Mouse (Mus musculus) MEL (cell line): ENCODE measurements around the gene Dop1a.

ENCODE experiments used
- CHD2 ChIP-seq: IDR thresholded peaks from 2 replicates; pipeline ENCODE4 v1.6.1; 2011; ENCODE audit warnings: low read length, improper control_type of control experiment
- CTCF ChIP-seq, 3 experiments: IDR thresholded peaks in 2 of 3; conservative IDR thresholded peaks in 1 of 3; 2 replicates each; pipeline ENCODE4 v1.5.1; 2011 to 2012; ENCODE audit warnings: low read length in 3 of 3, low read depth in 2 of 3, mild to moderate bottlenecking in 2 of 3, improper control_type of control experiment in 1 of 3, inconsistent platforms in 1 of 3, mixed read lengths in 1 of 3, moderate library complexity in 1 of 3; ENCODE audit not compliant: control insufficient read depth in 1 of 3, insufficient read depth in 1 of 3, poor library complexity in 1 of 3, severe bottlenecking in 1 of 3
- HCFC1 ChIP-seq: IDR thresholded peaks from 2 replicates; pipeline ENCODE4 v1.6.1; 2012; ENCODE audit warnings: low read depth, mild to moderate bottlenecking, inconsistent platforms, low read length, improper control_type of control experiment, moderate library complexity
- MAFK ChIP-seq: IDR thresholded peaks from 2 replicates; pipeline ENCODE4 v1.6.1; 2011; ENCODE audit warnings: low read depth, mild to moderate bottlenecking, low read length, improper control_type of control experiment, borderline replicate concordance
- MYB ChIP-seq: IDR thresholded peaks from 2 replicates; pipeline ENCODE4 v1.6.1; 2011; ENCODE audit warnings: mild to moderate bottlenecking, low read depth, low read length, improper control_type of control experiment
- POLR2AphosphoS2 ChIP-seq: IDR thresholded peaks from 2 replicates; pipeline ENCODE4 v1.6.1; 2011; ENCODE audit warnings: low read length, improper control_type of control experiment
- POLR2AphosphoS5 ChIP-seq: IDR thresholded peaks from 2 replicates; pipeline ENCODE4 v1.6.1; 2012; ENCODE audit warnings: low read depth, borderline replicate concordance, mild to moderate bottlenecking, inconsistent platforms, low read length, moderate library complexity, mixed read lengths
- RCOR1 ChIP-seq: IDR thresholded peaks from 2 replicates; pipeline ENCODE4 v1.6.1; 2012; ENCODE audit warnings: low read depth, mild to moderate bottlenecking, inconsistent platforms, low read length, improper control_type of control experiment
- SIN3A ChIP-seq: IDR thresholded peaks from 2 replicates; pipeline ENCODE4 v1.6.1; 2012; ENCODE audit warnings: low read length, improper control_type of control experiment, inconsistent platforms
- ZC3H11A ChIP-seq: IDR thresholded peaks from 2 replicates; pipeline ENCODE4 v1.6.1; 2012; ENCODE audit warnings: low read depth, mild to moderate bottlenecking, inconsistent platforms, low read length, improper control_type of control experiment
- ZMIZ1 ChIP-seq: IDR thresholded peaks from 2 replicates; pipeline ENCODE4 v1.6.1; 2012; ENCODE audit warnings: low read depth, mild to moderate bottlenecking, inconsistent platforms, low read length, improper control_type of control experiment, moderate library complexity

DNA sequence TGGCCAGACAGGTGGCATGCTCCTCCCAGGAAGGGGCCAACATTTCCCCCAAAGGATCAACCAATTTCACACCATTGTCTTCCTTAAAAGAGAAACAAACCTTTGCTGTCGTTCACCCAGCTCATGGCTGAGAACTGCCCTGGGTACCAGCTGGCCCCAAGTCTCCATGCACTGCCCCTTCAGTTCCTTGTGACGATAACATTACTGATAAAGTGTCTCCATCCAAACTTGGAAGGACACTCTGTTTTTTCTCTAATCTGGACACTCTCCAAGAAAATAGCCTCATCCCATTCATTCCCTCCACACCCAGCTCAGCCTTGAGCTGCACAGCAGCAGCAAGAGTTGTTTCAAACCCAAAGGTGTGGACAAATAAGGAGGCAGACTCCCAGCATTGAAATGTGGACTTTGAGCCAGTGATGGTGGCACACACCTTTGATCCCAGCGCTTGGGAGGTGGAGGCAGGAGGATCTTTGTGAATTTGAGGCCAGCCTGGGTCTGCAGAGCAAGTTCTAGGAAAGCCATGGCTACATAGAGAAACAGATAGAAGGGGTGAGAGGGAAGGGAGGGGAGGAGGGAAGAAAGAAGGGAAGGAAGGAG, 102.5 kb downstream of the Dop1a start:
- TF ChIP-seq HCFC1 (no peak), ZMIZ1 (no peak), SIN3A (no peak), POLR2AphosphoS5 (no peak), CTCF (IDR thresholded peaks at IDR 0.05 in 2 of 3, conservative IDR thresholded peaks at IDR 0.05 in 1 of 3; ENCODE audit: control insufficient read depth in 1 of 3, insufficient read depth in 1 of 3, low read depth in 2 of 3, low read length in 3 of 3, poor library complexity in 1 of 3, severe bottlenecking in 1 of 3) (no peak), CHD2 (no peak), RCOR1 (no peak), POLR2AphosphoS2 (no peak), MAFK (no peak), MYB (no peak), ZC3H11A (no peak)
